Mouse (Mus musculus) myocyte (in vitro differentiated cells): Measurements from ENCODE around the gene Stk24.

ENCODE experiments used
- CEBPB ChIP-seq: IDR thresholded peaks from 2 replicates; pipeline ENCODE4 v1.6.1; 2011; ENCODE audit warnings: mild to moderate bottlenecking, moderate library complexity; ENCODE audit not compliant: poor library complexity, insufficient read depth, severe bottlenecking
- POLR2A ChIP-seq: IDR thresholded peaks from one replicate; pipeline ENCODE4 v1.6.1; 2011; ENCODE audit warnings: low read depth, mild to moderate bottlenecking, control low read depth, moderate library complexity; ENCODE audit not compliant: insufficient read length
- TCF3 ChIP-seq: IDR thresholded peaks from one replicate; pipeline ENCODE4 v1.6.1; 2011; ENCODE audit warnings: low read depth, control low read depth; ENCODE audit not compliant: insufficient read length

DNA sequence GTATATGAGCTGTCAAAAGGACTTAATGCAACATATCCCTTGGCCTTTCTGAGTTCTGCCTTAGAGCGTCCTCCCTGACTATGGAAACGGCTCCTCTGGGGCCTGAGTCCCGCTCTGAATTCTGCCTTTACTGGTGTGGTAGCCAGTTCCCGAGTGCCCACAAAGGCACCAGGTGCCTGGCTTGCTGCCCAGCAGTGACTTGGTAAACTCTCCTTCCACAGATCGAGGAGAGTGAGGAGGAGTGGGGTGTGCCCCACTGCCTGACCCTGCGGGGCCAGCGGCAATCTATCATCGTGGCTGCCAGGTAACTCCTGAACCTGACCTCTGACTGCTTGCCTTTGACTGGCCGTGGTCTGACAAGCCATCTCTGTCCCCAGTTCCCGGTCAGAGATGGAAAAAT, 103.8 kb downstream of the Stk24 start:
- no peak for TF ChIP-seq POLR2A
- TF ChIP-seq CEBPB: no peak
- no peak for TF ChIP-seq TCF3
